Mouse (Mus musculus) G1E (cell line): ENCODE data around the gene Sh3pxd2b. TPM values are rescaled to one million over a fixed set of nuclear protein-coding genes. Genes with fewer than 3 reads are reported as not detected.

Experiments used
- ATAC-seq: 2 replicates; pipeline ENCODE4 v1.8.0; 2016; ENCODE audit warnings: mild to moderate bottlenecking; ENCODE audit not compliant: insufficient number of reproducible peaks, poor library complexity, low FRiP score, severe bottlenecking; ENCODE audit errors: extremely low read depth
- DNase-seq: peaks from one replicate; pipeline ENCODE4 v3.0.0; 2012; ENCODE audit warnings: low spot score
- H3K27me3 ChIP-seq: 2 replicates; pipeline ENCODE4 v1.6.1; 2012; ENCODE audit warnings: mild to moderate bottlenecking, low read length, inconsistent platforms; ENCODE audit not compliant: insufficient read depth
- H3K36me3 ChIP-seq: replicated peaks from 2 replicates; pipeline ENCODE3; 2012; ENCODE audit warnings: mild to moderate bottlenecking, inconsistent platforms
- H3K4me1 ChIP-seq: 2 replicates; pipeline ENCODE4 v1.6.1; 2012; ENCODE audit warnings: low read depth, low read length, inconsistent platforms, mixed read lengths; ENCODE audit not compliant: insufficient read depth
- H3K4me3 ChIP-seq: 2 replicates; pipeline ENCODE4 v1.5.1; 2012; ENCODE audit warnings: low read depth, mild to moderate bottlenecking, inconsistent platforms, low read length, moderate library complexity, mixed read lengths
- H3K9me3 ChIP-seq: replicated peaks from 2 replicates; pipeline ENCODE4 v1.6.1; 2012; ENCODE audit warnings: inconsistent platforms
- CTCF ChIP-seq: IDR thresholded peaks from 2 replicates; pipeline ENCODE4 v1.5.1; 2012; ENCODE audit warnings: low read depth, low read length, inconsistent platforms, mixed read lengths
- GATA1 ChIP-seq: IDR thresholded peaks from 2 replicates; pipeline ENCODE4 v1.6.1; 2012; ENCODE audit warnings: borderline replicate concordance, low read length, inconsistent platforms, mixed read lengths
- GATA2 ChIP-seq: IDR thresholded peaks from 2 replicates; pipeline ENCODE4 v1.6.1; 2012; ENCODE audit warnings: low read depth, low read length, inconsistent platforms, borderline replicate concordance
- POLR2AphosphoS5 ChIP-seq: IDR thresholded peaks from 2 replicates; pipeline ENCODE4 v1.6.1; 2012; ENCODE audit warnings: low read depth, low read length, inconsistent platforms; ENCODE audit not compliant: insufficient replicate concordance
- TAL1 ChIP-seq: conservative IDR thresholded peaks from 2 replicates; pipeline ENCODE4 v1.6.1; 2012; ENCODE audit warnings: low read depth, low read length, inconsistent platforms, mixed read lengths
- polyA plus RNA-seq: library from polyadenylated mRNA; stranded (reverse); fragments of >175 nt; gene quantifications from 2 replicates; pipeline ENCODE4 v1.2.3, GENCODE M21; 2012
- total RNA-seq, 2 experiments: library from RNA; stranded (forward) in 1 of 2; stranded (reverse) in 1 of 2; fragments of 200-1000 nt in 1 of 2; fragments of >200 nt in 1 of 2; fragmentation: Nextera tagmentation in 1 of 2; gene quantifications; 2 replicates each; pipeline ENCODE4 v1.2.3; 2014 to 2017

Sh3pxd2b gene
- total and polyA plus RNA-seq, 3 experiments: 0.16 TPM; not detected in 2

DNA sequence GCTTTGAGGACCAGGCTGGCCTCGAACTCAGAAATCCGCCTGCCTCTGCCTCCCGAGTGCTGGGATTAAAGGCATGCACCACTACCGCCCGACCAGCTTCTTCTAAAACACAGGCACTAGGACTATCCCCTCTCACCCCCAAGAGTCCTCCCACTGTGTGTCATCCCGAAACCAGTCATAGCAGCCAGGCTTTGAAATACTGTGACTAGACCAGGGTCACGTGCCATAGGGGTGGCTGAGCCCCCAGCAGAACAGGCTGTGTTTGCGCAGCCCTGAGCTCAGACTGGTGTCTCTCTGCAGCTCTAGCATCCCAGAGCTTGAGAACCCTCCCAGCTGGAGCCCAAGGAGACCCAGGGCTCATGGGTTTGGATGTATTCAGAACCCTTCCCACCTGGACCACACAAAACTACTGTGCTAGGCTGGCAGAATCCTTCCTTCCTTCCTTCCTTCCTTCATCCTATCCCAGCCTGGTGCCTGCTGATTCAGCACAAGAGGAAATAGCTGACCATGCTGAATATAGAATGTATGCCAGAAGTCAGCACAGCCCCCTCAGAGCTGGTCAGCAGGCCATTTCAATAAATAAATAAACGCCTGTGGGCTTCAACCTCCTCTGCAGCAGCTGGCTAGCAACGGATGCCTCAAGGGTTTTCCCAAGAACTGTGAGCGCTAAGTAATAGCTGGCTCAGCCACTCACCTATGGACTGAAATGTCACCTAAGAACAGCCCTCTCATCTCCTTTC is 62.4 kb downstream of the Sh3pxd2b start:
- TF ChIP-seq GATA2: no peak
- no peak for TF ChIP-seq POLR2AphosphoS5
- no peak for TF ChIP-seq CTCF
- no peak for TF ChIP-seq GATA1
- no peak for TF ChIP-seq TAL1
- no peak for ATAC-seq
- H3K36me3 ChIP-seq: no peaks in the 10 kb centered on the region
- H3K9me3 ChIP-seq: no peaks in the 10 kb centered on the region
- no peak for DNase-seq
- H3K27me3 ChIP-seq: peaks cover 7% of the 10 kb centered on the region
- H3K4me3 ChIP-seq: no peak overlapping the region
- H3K4me1 ChIP-seq: no peaks in the 10 kb centered on the region

GRCm38 (mm10) chr11:32420001-32420400 is 72.4 kb downstream of the Sh3pxd2b start:
- Histone ChIP-seq H3K9me3 (no peaks in the 10 kb centered on the region), H3K27me3 (peaks cover 5% of the 10 kb centered on the region), H3K36me3 (no peaks in the 10 kb centered on the region), H3K4me1 (no peaks in the 10 kb centered on the region), H3K4me3 (no peak overlapping the region)
- TF ChIP-seq POLR2AphosphoS5 (no peak), GATA2 (no peak), TAL1 (no peak), CTCF (no peak), GATA1 (no peak)
- ATAC-seq: no peak
- DNase-seq: no peak

DNA sequence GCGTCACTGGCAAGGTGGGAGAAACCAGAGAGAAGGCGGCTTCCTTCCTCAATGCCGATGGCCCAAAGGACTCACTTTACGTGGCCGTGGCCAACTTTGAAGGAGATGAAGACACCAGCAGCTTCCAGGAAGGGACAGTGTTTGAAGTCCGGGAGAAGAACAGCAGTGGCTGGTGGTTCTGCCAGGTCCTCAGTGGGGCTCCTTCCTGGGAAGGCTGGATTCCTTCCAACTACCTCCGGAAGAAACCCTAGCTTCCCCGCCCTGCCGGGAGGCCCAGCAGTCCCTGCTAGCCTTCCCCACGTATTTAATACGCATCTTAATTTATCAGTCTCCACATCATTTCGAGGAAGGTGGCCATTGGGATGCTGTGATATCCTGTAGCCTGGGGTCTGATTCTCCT is 75.7 kb downstream of the Sh3pxd2b start:
- no peak for DNase-seq
- H3K36me3 ChIP-seq: no peaks in the 10 kb centered on the region
- H3K9me3 ChIP-seq: no peaks in the 10 kb centered on the region
- peaks cover 8% of the 10 kb centered on the region for H3K27me3 ChIP-seq
- no peaks in the 10 kb centered on the region for H3K4me1 ChIP-seq
- TF ChIP-seq GATA1 (no peak), GATA2 (no peak), CTCF (no peak), POLR2AphosphoS5 (no peak), TAL1 (no peak)
- no peak overlapping the region for H3K4me3 ChIP-seq
- no peak for ATAC-seq

- H3K36me3 ChIP-seq: no peaks in the 10 kb centered on the region
- ATAC-seq (no peak), DNase-seq (no peak)
- peaks cover 8% of the 10 kb centered on the region for H3K27me3 ChIP-seq
- TF ChIP-seq TAL1: no peak
- no peak for TF ChIP-seq GATA2
- no peak for TF ChIP-seq CTCF
- TF ChIP-seq GATA1: no peak
- no peak for TF ChIP-seq POLR2AphosphoS5
- no peaks in the 10 kb centered on the region for H3K4me1 ChIP-seq
- no peak overlapping the region for H3K4me3 ChIP-seq
- H3K9me3 ChIP-seq: no peaks in the 10 kb centered on the region
Observed at GRCm38 (mm10) chr11:32424600-32424999, 77.0 kb downstream of the Sh3pxd2b start.

DNA sequence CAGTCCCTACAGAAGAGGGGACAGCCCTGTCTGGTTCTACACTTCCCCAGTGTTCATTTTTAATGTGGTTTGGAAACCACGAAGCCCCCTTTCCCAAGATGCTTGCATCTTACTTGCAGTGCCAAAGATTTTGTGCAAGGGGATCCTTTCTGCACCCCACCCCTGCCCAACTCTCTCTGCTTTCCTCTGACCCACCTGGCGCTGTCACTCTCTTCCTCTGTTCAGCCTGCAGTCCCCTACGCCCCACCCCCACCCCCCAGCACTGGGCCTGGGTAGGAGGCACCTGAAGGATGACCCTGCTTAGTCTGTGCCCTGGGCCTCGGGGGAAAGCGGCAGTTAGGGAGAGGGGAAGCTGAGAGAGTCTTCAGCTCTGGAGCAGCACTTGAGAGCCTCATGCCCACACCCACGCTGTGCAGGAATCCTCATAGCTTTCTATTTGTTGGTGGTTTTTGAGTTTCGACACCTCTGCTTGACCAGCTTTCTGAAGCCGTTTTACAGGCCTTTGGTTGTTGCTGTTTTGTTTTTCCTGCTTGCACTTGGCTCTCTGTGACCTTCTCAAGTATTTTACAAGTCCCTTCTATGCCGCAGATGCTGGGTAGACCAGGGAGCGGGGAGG is 77.5 kb downstream of the Sh3pxd2b start:
- ATAC-seq (no peak), DNase-seq (no peak)
- TF ChIP-seq CTCF (no peak), TAL1 (no peak), POLR2AphosphoS5 (no peak), GATA2 (no peak), GATA1 (no peak)
- Histone ChIP-seq H3K4me1 (no peaks in the 10 kb centered on the region), H3K9me3 (no peaks in the 10 kb centered on the region), H3K27me3 (peaks cover 8% of the 10 kb centered on the region), H3K4me3 (no peak overlapping the region), H3K36me3 (no peaks in the 10 kb centered on the region)

DNA sequence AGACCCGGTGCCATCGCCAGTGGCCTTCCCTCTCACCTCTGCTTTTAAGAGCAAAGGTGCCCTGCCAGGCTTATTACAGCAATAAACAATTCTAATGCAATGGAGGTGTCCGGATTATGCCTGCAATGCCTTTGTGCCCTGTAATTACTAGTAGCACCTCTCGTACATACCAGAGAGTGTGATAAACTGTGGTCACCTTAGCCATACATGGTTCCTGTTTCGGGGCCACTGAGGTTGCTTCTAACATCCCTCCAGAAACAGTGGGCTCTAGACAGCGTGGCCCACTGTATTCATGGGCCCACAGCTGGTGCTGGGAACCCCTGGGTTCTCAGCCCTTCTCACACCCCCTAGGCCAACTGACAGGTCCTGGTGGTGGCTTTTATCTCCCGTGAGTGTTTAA is 79.9 kb downstream of the Sh3pxd2b start:
- Histone ChIP-seq H3K27me3 (peaks cover 3% of the 10 kb centered on the region), H3K4me1 (no peaks in the 10 kb centered on the region), H3K36me3 (no peaks in the 10 kb centered on the region), H3K9me3 (no peaks in the 10 kb centered on the region), H3K4me3 (no peak overlapping the region)
- DNase-seq (no peak), ATAC-seq (no peak)
- TF ChIP-seq CTCF: no peak
- no peak for TF ChIP-seq TAL1
- no peak for TF ChIP-seq GATA1
- no peak for TF ChIP-seq POLR2AphosphoS5
- no peak for TF ChIP-seq GATA2
